Mouse (Mus musculus): Measurements from ENCODE around the gene Rec114. TPM values are rescaled to one million over a fixed set of nuclear protein-coding genes. Genes with fewer than 3 reads are reported as not detected.

Rec114 gene
- total RNA-seq (2015) (1.3 and 4.4 TPM in 2 replicates), total RNA-seq (2017) (1.1 and 2.3 TPM in 2 replicates)

- peak; percentile 52 for ATAC-seq (replicated peaks; ENCODE audit: poor library complexity)
Observed at GRCm38 (mm10) chr9:58743702-58744248, at the start of gene Rec114. Gene Rec114 (minus strand): TSS chr9:58743964.

- ATAC-seq (replicated peaks; ENCODE audit: poor library complexity): no peak
Observed at GRCm38 (mm10) chr9:58789476-58789875, 45.7 kb upstream of the Rec114 start.

GRCm38 (mm10) chr9:58775363-58775762, 31.6 kb upstream of the Rec114 start:
- no peak for ATAC-seq (replicated peaks; ENCODE audit: poor library complexity)

- no peak for ATAC-seq (replicated peaks; ENCODE audit: poor library complexity)
Observed at GRCm38 (mm10) chr9:58774761-58775160, 31.0 kb upstream of the Rec114 start.

GRCm38 (mm10) chr9:58769943-58770342, 26.2 kb upstream of the Rec114 start:
- no peak for ATAC-seq (replicated peaks; ENCODE audit: poor library complexity)

- ATAC-seq (replicated peaks; ENCODE audit: poor library complexity): peak; percentile 58
Observed at GRCm38 (mm10) chr9:58766959-58767955, 23.5 kb upstream of the Rec114 start.

GRCm38 (mm10) chr9:58764354-58764753, 20.6 kb upstream of the Rec114 start:
- ATAC-seq (replicated peaks; ENCODE audit: poor library complexity): no peak

GRCm38 (mm10) chr9:58763114-58763513, 19.4 kb upstream of the Rec114 start:
- ATAC-seq (replicated peaks; ENCODE audit: poor library complexity): no peak

- ATAC-seq (replicated peaks; ENCODE audit: poor library complexity): no peak
Observed at GRCm38 (mm10) chr9:58762086-58762485, 18.3 kb upstream of the Rec114 start.

GRCm38 (mm10) chr9:58758754-58759153, 15.0 kb upstream of the Rec114 start:
- ATAC-seq (replicated peaks; ENCODE audit: poor library complexity): no peak

- ATAC-seq (replicated peaks; ENCODE audit: poor library complexity): no peak
Observed at GRCm38 (mm10) chr9:58756371-58757132, 12.8 kb upstream of the Rec114 start.

GRCm38 (mm10) chr9:58753606-58754005, 9.8 kb upstream of the Rec114 start:
- no peak for ATAC-seq (replicated peaks; ENCODE audit: poor library complexity)

GRCm38 (mm10) chr9:58748142-58748541, 4.4 kb upstream of the Rec114 start:
- peak; percentile 61 for ATAC-seq (replicated peaks; ENCODE audit: poor library complexity)

- ATAC-seq (replicated peaks; ENCODE audit: poor library complexity): no peak
Observed at GRCm38 (mm10) chr9:58747328-58747755, 3.6 kb upstream of the Rec114 start.

- no peak for ATAC-seq (replicated peaks; ENCODE audit: poor library complexity)
Observed at GRCm38 (mm10) chr9:58742692-58743091, 1.1 kb downstream of the Rec114 start.

- ATAC-seq (replicated peaks; ENCODE audit: poor library complexity): no peak
Observed at GRCm38 (mm10) chr9:58741369-58741768, 2.4 kb downstream of the Rec114 start.

- no peak for ATAC-seq (replicated peaks; ENCODE audit: poor library complexity)
Observed at GRCm38 (mm10) chr9:58739791-58740190, 4.0 kb downstream of the Rec114 start.

- no peak for ATAC-seq (replicated peaks; ENCODE audit: poor library complexity)
Observed at GRCm38 (mm10) chr9:58723165-58723564, 20.6 kb downstream of the Rec114 start.

- ATAC-seq (replicated peaks; ENCODE audit: poor library complexity): no peak
Observed at GRCm38 (mm10) chr9:58722151-58722550, 21.6 kb downstream of the Rec114 start.

- ATAC-seq (replicated peaks; ENCODE audit: poor library complexity): no peak
Observed at GRCm38 (mm10) chr9:58721021-58721420, 22.7 kb downstream of the Rec114 start.

- no peak for ATAC-seq (replicated peaks; ENCODE audit: poor library complexity)
Observed at GRCm38 (mm10) chr9:58720167-58720566, 23.6 kb downstream of the Rec114 start.

Measured in megakaryocyte progenitor cell, adult 5-6 weeks (primary cell).